Mouse (Mus musculus) cerebellum, adult (tissue): ENCODE measurements at regions not wholly inside any gene's neighbourhood (a gene's known extent, or its start where the extent isn't known, plus 50 kb on each side); places are given as distances from the start of the nearest gene placed in this dataset.
A peak's percentile ranks its signal among the peaks of the same experiment; 100 is the strongest.

Source experiments
- ATAC-seq: cut with Nextera tagmentation; 2 replicates; pipeline ENCODE4 v1.9.2; 2017; ENCODE audit warnings: mild to moderate bottlenecking, moderate library complexity, mixed read lengths; ENCODE audit not compliant: insufficient number of reproducible peaks, low FRiP score, low TSS enrichment

DNA sequence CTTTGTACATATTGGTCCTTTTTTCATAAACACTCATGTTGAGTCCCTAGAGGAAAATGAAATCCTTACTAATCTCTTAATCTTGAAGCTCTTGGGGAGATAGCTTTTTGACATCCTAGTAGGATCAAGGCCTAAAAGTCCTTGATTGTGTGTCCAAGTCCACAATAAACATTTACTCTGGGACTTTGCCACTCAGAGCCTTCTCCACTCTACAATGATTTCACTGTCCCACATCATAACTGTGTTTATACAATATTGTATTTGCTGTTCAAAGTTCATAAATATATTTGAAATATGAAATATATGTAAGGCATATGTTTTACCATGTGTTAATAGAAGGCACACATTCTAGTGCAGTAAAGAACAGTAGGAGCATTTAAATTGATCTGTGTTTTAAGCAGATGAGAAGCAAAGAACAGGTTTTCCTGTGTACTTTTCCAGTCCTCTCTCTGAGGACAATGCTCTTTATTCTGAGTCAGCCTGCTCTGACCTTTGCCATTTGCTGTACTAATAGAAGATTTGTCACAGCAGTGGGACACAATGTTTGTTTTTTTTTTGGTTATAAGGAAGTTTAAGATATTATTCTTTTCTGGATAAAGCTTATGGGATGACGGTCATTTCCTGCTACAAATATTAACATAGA lies 130.7 kb upstream of the Gprin3 start:
- ATAC-seq, result no peak

DNA sequence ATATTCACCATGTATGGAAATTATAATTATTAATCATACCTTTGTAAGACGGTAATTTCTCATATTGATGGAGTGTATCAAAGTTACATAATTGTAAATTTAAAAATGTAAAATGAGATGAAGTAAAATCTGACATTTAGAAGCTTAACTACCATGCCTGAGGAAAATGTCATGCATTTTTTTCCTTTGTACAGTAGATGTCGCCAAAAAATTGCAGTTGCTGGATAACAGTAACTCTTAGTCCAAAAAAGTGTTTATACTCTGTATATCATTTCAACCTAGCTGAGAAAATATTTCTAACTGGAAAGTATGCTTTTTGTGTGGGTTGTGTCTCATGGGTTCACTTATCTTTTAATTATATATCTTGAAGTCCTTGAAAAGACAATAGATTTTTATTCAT lies 110.9 kb upstream of the Gprin3 start:
- ATAC-seq, result no peak

DNA sequence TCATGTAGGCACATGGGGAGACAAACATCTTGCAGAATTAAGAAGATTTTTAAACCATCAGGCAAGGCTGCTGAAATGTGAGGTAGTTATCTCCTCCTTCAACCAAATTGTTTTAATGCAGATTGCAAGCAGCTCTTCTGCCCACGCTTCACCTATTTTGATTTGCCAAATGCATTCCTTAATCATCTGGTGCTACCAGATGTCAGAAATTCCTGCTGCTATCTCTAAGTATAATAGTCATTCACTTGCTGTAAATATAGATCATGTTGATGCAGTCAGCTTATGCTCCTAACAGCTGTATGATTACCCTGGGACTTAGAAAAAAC lies 98.8 kb upstream of the Gprin3 start:
- no peak for ATAC-seq

DNA sequence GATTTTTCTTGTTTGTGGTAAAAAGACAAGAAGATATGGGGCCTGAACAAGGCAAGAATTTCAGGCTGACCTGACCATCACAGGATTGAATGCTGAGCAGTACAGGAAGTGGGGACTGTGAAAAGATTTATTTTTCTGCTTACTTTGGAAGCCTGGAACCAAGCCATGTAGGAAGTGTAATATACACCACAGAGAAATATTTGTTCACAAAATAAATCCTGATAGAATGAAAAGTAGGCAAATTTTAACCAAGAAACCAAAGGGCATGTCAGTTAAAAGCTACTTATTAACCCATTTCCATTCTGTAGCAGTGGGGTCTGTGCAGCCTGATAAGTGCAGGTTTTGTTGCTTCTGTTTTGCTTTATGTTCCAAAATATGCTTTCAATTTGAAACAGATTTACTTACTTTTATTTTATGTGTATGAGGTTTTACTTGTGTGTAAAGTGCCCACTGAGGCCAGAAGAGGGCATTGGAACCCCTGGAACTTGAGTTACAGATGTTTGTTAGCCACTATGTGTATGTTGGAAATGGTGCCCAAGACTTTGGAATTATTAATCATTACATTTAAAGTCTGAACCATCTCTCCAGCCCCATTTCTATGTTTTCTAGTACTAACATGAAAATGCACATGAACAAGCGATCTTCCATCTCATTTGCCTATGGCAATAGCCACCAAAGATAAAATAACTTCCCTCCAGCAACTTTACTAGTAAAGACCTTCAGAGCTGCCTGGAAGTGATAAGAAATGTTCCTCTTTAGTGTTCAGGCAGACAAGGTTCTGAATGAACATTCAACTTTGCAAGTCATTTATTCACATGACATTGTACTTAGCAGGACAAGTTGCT lies 98.2 kb upstream of the Gprin3 start:
- ATAC-seq, result no peak

DNA sequence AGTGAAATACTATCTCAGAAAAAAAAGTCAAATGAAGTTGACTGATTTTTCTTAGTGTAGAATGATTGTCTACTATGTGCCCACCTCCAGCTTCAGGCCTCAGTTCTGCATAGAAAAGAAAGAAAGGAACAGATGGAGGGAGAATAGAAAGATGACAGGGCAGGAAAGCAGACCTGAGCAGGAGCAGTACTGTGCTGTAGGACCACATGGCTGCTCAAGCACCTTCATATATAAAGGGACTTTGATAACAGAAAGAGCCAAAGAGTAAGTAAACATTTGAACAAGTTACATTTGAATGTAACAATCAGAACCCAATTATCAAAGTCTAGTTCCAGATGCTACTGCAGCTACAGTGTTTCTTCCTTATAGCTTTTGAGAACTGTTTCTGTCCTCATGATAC lies 96.9 kb upstream of the Gprin3 start:
- no peak for ATAC-seq

DNA sequence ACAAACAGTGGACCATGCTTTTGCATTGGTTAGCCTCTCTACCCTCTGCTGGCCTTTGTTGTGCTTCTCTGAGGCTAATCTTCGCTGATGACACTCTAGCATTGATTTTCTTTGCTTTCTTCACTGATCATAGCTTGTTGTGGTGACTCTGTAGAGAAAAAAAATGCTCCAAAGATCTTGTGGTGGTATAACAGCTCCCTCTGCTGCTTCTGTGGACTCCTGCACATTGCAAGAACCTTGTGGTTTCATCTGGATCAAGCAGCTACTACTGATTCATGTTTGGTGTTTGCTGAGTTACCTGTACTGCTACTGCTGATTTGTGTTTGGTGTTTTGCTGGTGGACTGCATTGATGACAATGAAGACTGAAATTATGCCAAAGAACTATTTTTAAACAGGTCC lies 74.7 kb upstream of the Gprin3 start:
- no peak for ATAC-seq

DNA sequence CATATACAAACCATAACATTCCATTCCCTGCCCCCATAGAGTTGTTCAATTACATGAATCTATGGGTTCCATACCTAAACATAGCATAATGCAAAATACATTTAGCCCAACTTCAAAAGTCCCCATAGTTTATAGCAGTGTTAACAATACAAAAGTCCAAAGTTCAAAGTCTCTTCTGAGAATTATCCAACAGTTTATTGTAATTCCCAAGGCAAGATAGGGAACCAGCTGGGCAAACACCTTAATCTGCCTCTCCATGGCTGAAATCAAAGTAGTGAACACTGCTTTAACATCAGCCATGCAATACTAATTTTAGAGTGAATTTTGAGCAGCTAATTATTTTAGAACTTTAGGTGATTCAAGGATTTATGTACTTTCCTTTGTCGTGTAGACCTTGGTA lies 72.7 kb upstream of the Gprin3 start:
- no peak for ATAC-seq

DNA sequence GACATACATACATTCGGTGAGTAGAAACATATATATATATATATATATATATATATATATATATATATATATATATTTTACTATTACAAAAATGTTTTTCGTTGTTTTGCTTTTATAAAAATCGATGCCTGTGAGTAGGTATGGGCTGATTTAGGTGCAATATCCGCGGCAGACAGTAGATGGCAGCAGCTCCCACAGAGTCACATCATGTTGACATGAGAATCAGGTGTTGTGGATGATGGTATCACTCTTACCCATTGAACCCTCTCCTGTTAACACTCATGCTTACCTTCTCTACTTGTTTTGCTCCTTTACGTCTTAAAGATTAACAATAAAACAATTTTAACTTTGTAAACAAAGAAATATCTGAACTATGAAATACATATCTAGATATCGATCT lies 72.0 kb upstream of the Gprin3 start:
- peak; percentile 61; the same call in 1 of the 2 replicates for ATAC-seq

DNA sequence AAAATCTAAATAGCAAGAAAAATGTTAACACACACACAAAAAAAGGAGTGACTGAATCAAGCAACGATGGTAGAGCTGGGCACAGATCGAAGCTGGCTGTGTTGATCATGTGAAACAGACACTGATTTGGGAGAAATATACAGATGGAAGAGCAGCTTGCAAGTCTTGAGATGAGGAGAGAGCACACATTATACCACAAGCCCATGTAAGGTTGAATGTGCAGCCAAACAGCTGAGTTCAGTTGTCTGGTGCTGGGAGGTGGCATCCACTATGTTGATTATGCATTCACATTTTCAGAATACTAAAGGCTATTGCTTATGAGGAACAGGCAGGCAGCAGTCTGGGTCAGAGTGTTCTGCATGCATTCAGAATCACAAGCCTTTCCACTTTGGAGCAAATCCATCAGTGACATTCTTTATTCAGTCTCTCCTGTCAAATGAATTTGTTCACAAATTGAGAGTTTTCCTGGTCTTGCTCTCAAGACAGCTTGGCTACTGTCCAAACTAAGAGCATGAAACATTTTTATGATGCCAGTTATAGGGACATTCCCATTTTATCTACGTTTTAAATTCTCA lies 63.0 kb upstream of the Gprin3 start:
- no peak for ATAC-seq

DNA sequence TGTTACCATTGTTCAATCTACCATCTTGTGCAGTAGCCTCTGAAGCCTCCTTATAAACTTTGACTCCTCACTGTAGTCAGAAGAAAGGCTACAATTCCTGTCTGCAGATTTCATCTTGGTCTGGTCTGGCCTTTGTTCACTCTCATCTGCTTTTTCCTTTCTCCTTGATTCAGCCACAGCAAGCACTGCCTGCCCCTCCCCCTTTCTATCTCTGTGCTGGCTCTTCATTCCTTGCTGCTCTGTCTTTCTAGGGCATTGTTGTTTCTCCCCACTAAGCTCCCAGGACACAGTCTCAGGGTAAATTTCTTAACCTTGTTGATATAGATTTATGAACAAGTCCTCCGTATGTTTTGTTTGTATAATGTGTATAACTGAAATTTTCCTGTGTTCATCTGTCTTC lies 62.3 kb upstream of the Gprin3 start:
- ATAC-seq, result no peak

DNA sequence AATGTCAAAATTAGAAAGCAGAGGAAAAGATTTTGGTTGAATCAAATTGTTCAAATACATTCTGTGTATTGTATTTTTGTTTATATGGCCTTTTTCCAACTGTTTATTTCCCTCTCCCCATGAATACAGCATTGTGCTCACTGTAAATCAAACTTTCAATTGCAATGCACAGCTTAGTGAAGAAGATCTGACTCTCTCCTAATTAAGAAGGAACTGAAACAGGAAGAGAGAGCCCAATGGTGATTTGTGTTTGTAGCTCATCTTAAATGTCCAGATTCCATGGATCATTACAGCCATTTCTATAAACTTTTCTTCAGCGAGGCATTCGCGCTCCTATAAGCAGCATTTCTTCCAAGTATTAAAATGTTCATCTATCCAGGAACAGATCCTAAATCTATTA lies 57.9 kb upstream of the Gprin3 start:
- ATAC-seq, result no peak

DNA sequence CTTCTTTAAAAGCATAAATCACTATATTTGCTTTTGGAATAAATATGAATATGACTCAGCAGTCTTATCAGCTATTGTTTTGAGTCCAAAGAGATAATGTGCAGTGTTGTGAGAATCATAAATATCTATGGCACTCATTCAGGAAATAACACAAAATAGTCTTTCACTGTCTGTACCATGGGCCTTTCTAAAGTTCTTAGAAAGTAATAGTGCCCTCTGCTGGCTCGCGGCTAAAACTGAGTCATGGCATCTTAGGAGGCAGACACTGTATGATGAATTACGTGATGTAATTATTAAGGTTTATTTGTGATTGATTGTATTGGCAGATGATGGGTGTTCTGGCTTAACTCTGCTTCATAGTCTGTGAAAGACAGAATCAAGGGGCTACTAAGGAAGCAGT lies 57.5 kb upstream of the Gprin3 start:
- ATAC-seq, result peak; percentile 82
